ENCODE assay signal across 8 mouse cellular contexts in the genomic region with DNA sequence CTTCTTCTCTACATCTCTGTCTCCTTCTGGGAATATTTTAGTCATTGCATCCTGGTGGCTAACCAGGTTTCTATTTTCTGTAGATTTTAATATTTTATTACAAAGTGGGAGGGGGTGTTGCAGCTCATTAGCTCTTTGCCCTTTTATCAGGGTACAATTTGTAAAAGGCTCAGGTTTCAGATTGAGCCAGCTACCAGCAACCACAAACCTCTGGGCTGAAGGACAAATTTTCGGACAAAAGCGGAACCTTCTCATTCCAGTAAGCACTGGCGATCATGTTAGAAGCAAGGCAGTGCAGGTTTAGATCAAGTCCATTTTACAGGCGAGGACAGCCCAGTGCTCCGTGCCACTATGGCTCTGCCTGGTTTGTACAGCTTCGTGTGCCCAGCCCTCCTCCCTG. TPM values are rescaled to one million over a fixed set of nuclear protein-coding genes. Genes with fewer than 3 reads are reported as not detected.
DNase-seq lines count a peak whose midpoint lies in the region; ATAC-seq and TF ChIP-seq lines count a peak whose summit lies in the region.

No protein-coding gene starts in this region.

- H3K27ac ChIP-seq in heart, embryonic 14.5 days (replicated peaks in 1 of 2; ENCODE audit: control insufficient read depth in 1 of 2, insufficient read depth in 1 of 2, low read depth in 2 of 2, low read length in 2 of 2): no peak overlapping the region
- no peak overlapping the region for H3K27ac ChIP-seq in forebrain, postnatal 0 days (ENCODE audit: low read depth, low read length)
- no peak overlapping the region for H3K27ac ChIP-seq in midbrain, embryonic 12.5 days (replicated peaks)

- no peak for ATAC-seq in heart, embryonic 14.5 days (ENCODE audit: insufficient number of reproducible peaks, insufficient read depth, low FRiP score, low read depth)
- no peak for ATAC-seq in G1E (ENCODE audit: extremely low read depth, insufficient number of reproducible peaks, low FRiP score, poor library complexity, severe bottlenecking)
- no peak for ATAC-seq in forebrain, postnatal 0 days
- no peak; the same call in 1 of the 2 replicates for ATAC-seq in midbrain, embryonic 12.5 days (ENCODE audit: low FRiP score, low read depth)

- H3K4me3 ChIP-seq in heart, embryonic 14.5 days (ENCODE audit: control insufficient read depth in 1 of 2, insufficient read depth in 1 of 2, low read depth in 1 of 2, low read length in 2 of 2): no peak overlapping the region
- peak overlapping the region; percentile 84; the same call in 1 of the 2 replicates for H3K4me3 ChIP-seq in G1E (ENCODE audit: low read depth, low read length)
- H3K4me3 ChIP-seq in forebrain, postnatal 0 days (ENCODE audit: low read depth, low read length): peak overlapping the region; percentile 96
- H3K4me3 ChIP-seq in midbrain, embryonic 12.5 days: peak overlapping the region; percentile 90; the same call in 1 of the 2 replicates

- no peaks in the 10 kb centered on the region for H3K27me3 ChIP-seq in heart, embryonic 14.5 days (ENCODE audit: control insufficient read depth, insufficient read depth, low read length)
- H3K27me3 ChIP-seq in G1E (ENCODE audit: insufficient read depth, low read length): peaks cover 17% of the 10 kb centered on the region
- H3K27me3 ChIP-seq in forebrain, postnatal 0 days (ENCODE audit: insufficient read depth, low read length): no peaks in the 10 kb centered on the region
- peaks cover 4% of the 10 kb centered on the region; the same call in 1 of the 2 replicates for H3K27me3 ChIP-seq in midbrain, embryonic 12.5 days

- 53% methylated on average over 6 of the region's 6 CpGs for WGBS in heart, embryonic 14.5 days
- WGBS in forebrain, postnatal 0 days: 57% methylated on average over 6 of the region's 6 CpGs
- 63% methylated on average over 6 of the region's 6 CpGs for WGBS in midbrain, embryonic 12.5 days

- DNase-seq in heart, postnatal 4 days: no peak
- DNase-seq in G1E (ENCODE audit: low spot score): no peak
- no peak for DNase-seq in forebrain, postnatal 0 days
- no peak for DNase-seq in adrenal gland, postnatal 25 days
- DNase-seq in cerebellum, postnatal 14 days: no peak
- DNase-seq in thymus, postnatal 14 days: no peak

- 0 out of 2 replicates have a peak overlapping the region, but pooled peaks have one; percentile 26 for H3K9ac ChIP-seq in heart, embryonic 14.5 days (ENCODE audit: low read length)
- peak overlapping the region; percentile 99; the same call in 1 of the 2 replicates for H3K9ac ChIP-seq in forebrain, postnatal 0 days
- H3K9ac ChIP-seq in midbrain, embryonic 12.5 days (replicated peaks): peak overlapping the region; percentile 97; the same call in 1 of the 2 replicates

- H3K9me3 ChIP-seq in heart, embryonic 14.5 days (ENCODE audit: control insufficient read depth, low read length): no peaks in the 10 kb centered on the region
- peaks cover 2% of the 10 kb centered on the region; the same call in 1 of the 2 replicates for H3K9me3 ChIP-seq in G1E (replicated peaks)
- no peaks in the 10 kb centered on the region for H3K9me3 ChIP-seq in forebrain, postnatal 0 days (ENCODE audit: low read length)
- 0 out of 2 replicates have a peak, but pooled peaks cover 3% of the 10 kb centered on the region for H3K9me3 ChIP-seq in midbrain, embryonic 12.5 days

- peaks cover 22% of the 10 kb centered on the region for H3K36me3 ChIP-seq in heart, embryonic 14.5 days (ENCODE audit: control insufficient read depth, insufficient read depth, low read length)
- peaks cover 31% of the 10 kb centered on the region for H3K36me3 ChIP-seq in G1E (replicated peaks)
- H3K36me3 ChIP-seq in forebrain, postnatal 0 days (ENCODE audit: insufficient read depth): peaks cover 18% of the 10 kb centered on the region
- H3K36me3 ChIP-seq in midbrain, embryonic 12.5 days: peaks cover 22% of the 10 kb centered on the region

- no peak for TF ChIP-seq CTCF in G1E (IDR thresholded peaks at IDR 0.05; ENCODE audit: low read depth, low read length)
- no peak for TF ChIP-seq CTCF in forebrain, postnatal 0 days (IDR thresholded peaks at IDR 0.05; ENCODE audit: low read depth)

- no peak overlapping the region for H3K4me2 ChIP-seq in heart, embryonic 14.5 days (ENCODE audit: low read length)
- peak overlapping the region; percentile 86 for H3K4me2 ChIP-seq in forebrain, postnatal 0 days (ENCODE audit: low read depth)
- H3K4me2 ChIP-seq in midbrain, embryonic 12.5 days (replicated peaks): 0 out of 2 replicates have a peak overlapping the region, but pooled peaks have one; percentile 77

- H3K4me1 ChIP-seq in heart, embryonic 14.5 days (ENCODE audit: control insufficient read depth in 2 of 2, insufficient read depth in 2 of 2, low read length in 2 of 2): peaks cover 9 to 11% of the 10 kb centered on the region in 2 experiments
- H3K4me1 ChIP-seq in G1E (ENCODE audit: insufficient read depth, low read depth, low read length): peaks cover 24% of the 10 kb centered on the region
- H3K4me1 ChIP-seq in forebrain, postnatal 0 days (ENCODE audit: insufficient read depth): peaks cover 16% of the 10 kb centered on the region
- peaks cover 20% of the 10 kb centered on the region for H3K4me1 ChIP-seq in midbrain, embryonic 12.5 days

RNA-seq across cellular contexts. Expression of a gene that starts 0.6 kb away (rescaled TPM):
- polyA plus RNA-seq in heart, embryonic 14.5 days (2014; fragmentation: Nextera tagmentation; extraction: Ambion mirVana): 20.6 and 21.2 TPM in 2 replicates
- total RNA-seq in heart, postnatal 4 days (2021): 10 to 100 TPM; 17.5 to 18.3 TPM
- total RNA-seq in G1E (2014; fragmentation: Nextera tagmentation) (2.8 and 4.0 TPM in 2 replicates), G1E (2017) (10.5 and 12.9 TPM in 2 replicates)
- 4.5 and 5.1 TPM in 2 replicates for polyA plus RNA-seq in G1E (2012)
- total RNA-seq in forebrain, postnatal 0 days (2014; rRNA removed): 73.9 and 90.1 TPM in 2 replicates
- polyA plus RNA-seq in forebrain, postnatal 0 days (2015; fragmentation: Nextera tagmentation; extraction: Ambion mirVana): 37.4 and 45.4 TPM in 2 replicates
- polyA plus RNA-seq in midbrain, embryonic 12.5 days (2016; fragmentation: Nextera tagmentation; extraction: Ambion mirVana): 36.8 and 37.5 TPM in 2 replicates
- 26.1 and 31.6 TPM in 2 replicates for total RNA-seq in adrenal gland, postnatal 25 days (2021)

RNA-seq across cellular contexts. Expression of a gene that starts 11.2 kb away (rescaled TPM):
- 0.58 TPM in 2 replicates for polyA plus RNA-seq in heart, embryonic 14.5 days (2014; fragmentation: Nextera tagmentation; extraction: Ambion mirVana)
- 1 to 10 TPM in 1 of 2 experiments, under 1 TPM in 1; 0.91 to 1.1 TPM for total RNA-seq in heart, postnatal 4 days (2021)
- 13.7 and 13.8 TPM in 2 replicates for total RNA-seq in G1E (2014; fragmentation: Nextera tagmentation)
- total RNA-seq in G1E (2017): 4.6 and 6.6 TPM in 2 replicates
- polyA plus RNA-seq in G1E (2012): 3.3 and 3.5 TPM in 2 replicates
- total RNA-seq in forebrain, postnatal 0 days (2014; rRNA removed): 4.4 and 5.8 TPM in 2 replicates
- 2.9 and 3.4 TPM in 2 replicates for polyA plus RNA-seq in forebrain, postnatal 0 days (2015; fragmentation: Nextera tagmentation; extraction: Ambion mirVana)
- polyA plus RNA-seq in midbrain, embryonic 12.5 days (2016; fragmentation: Nextera tagmentation; extraction: Ambion mirVana): 3.0 and 3.2 TPM in 2 replicates
- total RNA-seq in adrenal gland, postnatal 25 days (2021): 1.8 and 4.1 TPM in 2 replicates

RNA-seq across cellular contexts. Expression of a gene that starts 25.7 kb away (rescaled TPM):
- 3.0 and 3.2 TPM in 2 replicates for polyA plus RNA-seq in heart, embryonic 14.5 days (2014; fragmentation: Nextera tagmentation; extraction: Ambion mirVana)
- 1 to 10 TPM; 5.8 to 6.5 TPM for total RNA-seq in heart, postnatal 4 days (2021)
- total RNA-seq in G1E (2014; fragmentation: Nextera tagmentation) (1.1 and 4.1 TPM in 2 replicates), G1E (2017) (2.5 and 3.2 TPM in 2 replicates)
- 1.1 and 1.3 TPM in 2 replicates for polyA plus RNA-seq in G1E (2012)
- total RNA-seq in forebrain, postnatal 0 days (2014; rRNA removed): 13.9 and 25.0 TPM in 2 replicates
- 5.2 and 7.8 TPM in 2 replicates for polyA plus RNA-seq in forebrain, postnatal 0 days (2015; fragmentation: Nextera tagmentation; extraction: Ambion mirVana)
- polyA plus RNA-seq in midbrain, embryonic 12.5 days (2016; fragmentation: Nextera tagmentation; extraction: Ambion mirVana): 8.1 and 9.8 TPM in 2 replicates
- 11.8 and 14.0 TPM in 2 replicates for total RNA-seq in adrenal gland, postnatal 25 days (2021)

RNA-seq across cellular contexts. Expression of a gene that starts 25.8 kb away (rescaled TPM):
- polyA plus RNA-seq in heart, embryonic 14.5 days (2014; fragmentation: Nextera tagmentation; extraction: Ambion mirVana): 31.6 and 34.3 TPM in 2 replicates
- total RNA-seq in heart, postnatal 4 days (2021): 10 to 100 TPM; 56.6 to 56.9 TPM
- total RNA-seq in G1E (2014; fragmentation: Nextera tagmentation) (103 and 124 TPM in 2 replicates), G1E (2017) (35.4 and 39.0 TPM in 2 replicates)
- polyA plus RNA-seq in G1E (2012): 138 and 174 TPM in 2 replicates
- 46.7 and 54.4 TPM in 2 replicates for total RNA-seq in forebrain, postnatal 0 days (2014; rRNA removed)
- 30.6 and 34.6 TPM in 2 replicates for polyA plus RNA-seq in forebrain, postnatal 0 days (2015; fragmentation: Nextera tagmentation; extraction: Ambion mirVana)
- polyA plus RNA-seq in midbrain, embryonic 12.5 days (2016; fragmentation: Nextera tagmentation; extraction: Ambion mirVana): 83.3 and 85.2 TPM in 2 replicates
- total RNA-seq in adrenal gland, postnatal 25 days (2021): 42.1 and 45.6 TPM in 2 replicates

RNA-seq across cellular contexts. Expression of a gene that starts 39.2 kb away (rescaled TPM):
- 28.8 and 32.3 TPM in 2 replicates for polyA plus RNA-seq in heart, embryonic 14.5 days (2014; fragmentation: Nextera tagmentation; extraction: Ambion mirVana)
- total RNA-seq in heart, postnatal 4 days (2021): 10 to 100 TPM; 46.3 to 52.0 TPM
- total RNA-seq in G1E (2014; fragmentation: Nextera tagmentation) (5.4 and 6.5 TPM in 2 replicates), G1E (2017) (10.5 and 12.7 TPM in 2 replicates)
- polyA plus RNA-seq in G1E (2012): 12.3 and 14.2 TPM in 2 replicates
- total RNA-seq in forebrain, postnatal 0 days (2014; rRNA removed): 10.1 and 11.8 TPM in 2 replicates
- 12.4 and 14.2 TPM in 2 replicates for polyA plus RNA-seq in forebrain, postnatal 0 days (2015; fragmentation: Nextera tagmentation; extraction: Ambion mirVana)
- polyA plus RNA-seq in midbrain, embryonic 12.5 days (2016; fragmentation: Nextera tagmentation; extraction: Ambion mirVana): 5.3 and 5.9 TPM in 2 replicates
- 14.5 and 21.9 TPM in 2 replicates for total RNA-seq in adrenal gland, postnatal 25 days (2021)

Comparison
In these comparisons a context has a peak if more than half of its experiments do, and no peak if none do; other contexts are left out.
1. H3K4me3 ChIP-seq: peak in G1E (single experiment), forebrain, postnatal 0 days (single experiment) and midbrain, embryonic 12.5 days (single experiment); none in heart, embryonic 14.5 days (0 of 2).
2. H3K9ac ChIP-seq: peak in every context shown above with its lines; median percentile 99 in forebrain, postnatal 0 days; 97 in midbrain, embryonic 12.5 days; 26 in heart, embryonic 14.5 days.